Comparison of ENCODE assay signal across 8 mouse cellular contexts in genomic region chr12:100907598-100908297, GRCm38 (mm10). TPM values are rescaled to one million over a fixed set of nuclear protein-coding genes. Genes with fewer than 3 reads are reported as not detected.
DNase-seq lines count a peak whose midpoint lies in the region; ATAC-seq and TF ChIP-seq lines count a peak whose summit lies in the region.

Gene Gpr68 (minus strand): TSS chr12:100908198.

- peak in 1 of 2 experiments; percentile 37 for DNase-seq in left cerebral cortex, adult 2 months (ENCODE audit: extremely low spot score in 1 of 2, low spot score in 2 of 2)
- no peak for DNase-seq in left cerebral cortex, adult 11 months (ENCODE audit: low spot score)
- peak; percentile 53 to 54 for DNase-seq in adrenal gland, postnatal 36 days
- DNase-seq in hindbrain, postnatal 0 days (ENCODE audit: low spot score) = peak; percentile 66
- no peak for DNase-seq in liver, embryonic 14.5 days (ENCODE audit: low read depth in 3 of 3, low spot score in 3 of 3)
- peak; percentile 27 for DNase-seq in retina, postnatal 7 days (ENCODE audit: low read depth, low spot score)
- no peak for DNase-seq in urinary bladder, postnatal 25 days (ENCODE audit: low spot score)

- peak within 1 kb of the TSS; percentile 68 for H3K9ac ChIP-seq in hindbrain, postnatal 0 days (replicated peaks; ENCODE audit: low read length)
- H3K9ac ChIP-seq in liver, embryonic 14.5 days (replicated peaks) = no peak within 1 kb of the TSS

- 4% methylated on average over 39 of the region's 39 CpGs for WGBS in hindbrain, postnatal 0 days
- WGBS in liver, embryonic 14.5 days (ENCODE audit: insufficient replicate concordance) = 6% methylated on average over 39 of the region's 39 CpGs

- no peak for TF ChIP-seq CTCF in left cerebral cortex, adult 2 months (IDR thresholded peaks at IDR 0.05)
- no peak for TF ChIP-seq CTCF in embryonic fibroblast, embryonic 13.5 days (IDR thresholded peaks at IDR 0.05; ENCODE audit: borderline replicate concordance, insufficient read depth, low read length)
- peak; percentile 14; the same call in 1 of the 2 replicates for TF ChIP-seq CTCF in hindbrain, postnatal 0 days (IDR thresholded peaks at IDR 0.05; ENCODE audit: low read depth)
- no peak for TF ChIP-seq CTCF in liver, embryonic 14.5 days (IDR thresholded peaks at IDR 0.05; ENCODE audit: low read depth)

- no peak for TF ChIP-seq EP300 in liver, embryonic 14.5 days (IDR thresholded peaks at IDR 0.05; ENCODE audit: low read depth)

- H3K9me3 ChIP-seq in hindbrain, postnatal 0 days (ENCODE audit: low read length) = no peaks in the 10 kb centered on the region
- H3K9me3 ChIP-seq in liver, embryonic 14.5 days (ENCODE audit: control insufficient read depth, low read length) = no peaks in the 10 kb centered on the region

- intact Hi-C loops in left cerebral cortex, adult 2 months (cut with DNase I) = no loop called here

- peak within 1 kb of the TSS; percentile 54 for H3K4me3 ChIP-seq in left cerebral cortex, adult 2 months
- H3K4me3 ChIP-seq in embryonic fibroblast, embryonic 13.5 days (ENCODE audit: insufficient read depth, low read length) = peak within 1 kb of the TSS; percentile 5; the same call in 1 of the 2 replicates
- H3K4me3 ChIP-seq in hindbrain, postnatal 0 days (ENCODE audit: low read length) = peak within 1 kb of the TSS; percentile 50
- H3K4me3 ChIP-seq in liver, embryonic 14.5 days (ENCODE audit: insufficient read depth in 1 of 2, low read depth in 2 of 2, low read length in 2 of 2) = peak within 1 kb of the TSS in 1 of 2 experiments; percentile 6; a peak in 1 of 4 replicates

- peak within 1 kb of the TSS; percentile 95 for H3K4me2 ChIP-seq in hindbrain, postnatal 0 days (ENCODE audit: low read depth, low read length)
- H3K4me2 ChIP-seq in liver, embryonic 14.5 days (ENCODE audit: low read depth) = peak within 1 kb of the TSS; percentile 16; the same call in 1 of the 2 replicates

- ATAC-seq in hindbrain, postnatal 0 days = peak; percentile 87
- ATAC-seq in liver, embryonic 14.5 days (ENCODE audit: insufficient read depth) = no peak

- H3K36me3 ChIP-seq in hindbrain, postnatal 0 days (ENCODE audit: insufficient read depth, low read length) = no peaks in the 10 kb centered on the region
- no peaks in the 10 kb centered on the region for H3K36me3 ChIP-seq in liver, embryonic 14.5 days (replicated peaks; ENCODE audit: control insufficient read depth, insufficient read depth, low read depth)

- no peaks in the 10 kb centered on the region for H3K27me3 ChIP-seq in hindbrain, postnatal 0 days (ENCODE audit: insufficient read depth, low read length)
- H3K27me3 ChIP-seq in liver, embryonic 14.5 days (ENCODE audit: control insufficient read depth, insufficient read depth, low read length) = peaks cover 6% of the 10 kb centered on the region

- H3K4me1 ChIP-seq in embryonic fibroblast, embryonic 13.5 days (ENCODE audit: control insufficient read depth, insufficient read depth, low read length) = no peaks in the 10 kb centered on the region
- H3K4me1 ChIP-seq in hindbrain, postnatal 0 days (ENCODE audit: insufficient read depth, low read length) = 0 out of 2 replicates have a peak, but pooled peaks cover 5% of the 10 kb centered on the region
- H3K4me1 ChIP-seq in liver, embryonic 14.5 days (replicated peaks; ENCODE audit: control insufficient read depth in 2 of 2, insufficient read depth in 2 of 2, low read length in 1 of 2) = no peaks in the 10 kb centered on the region

- peak within 1 kb of the TSS; percentile 65 for H3K27ac ChIP-seq in left cerebral cortex, adult 2 months
- H3K27ac ChIP-seq in embryonic fibroblast, embryonic 13.5 days (ENCODE audit: insufficient read depth, low read length) = no peak within 1 kb of the TSS
- H3K27ac ChIP-seq in hindbrain, postnatal 0 days = no peak within 1 kb of the TSS
- H3K27ac ChIP-seq in liver, embryonic 14.5 days = no peak within 1 kb of the TSS

- TF ChIP-seq POLR2A in embryonic fibroblast, embryonic 13.5 days (IDR thresholded peaks at IDR 0.05; ENCODE audit: low read depth, low read length) = no peak

RNA-seq across cellular contexts. Expression of gene Gpr68, which starts in this region (rescaled TPM):
- total RNA-seq in left cerebral cortex, adult 2 months (2021) = 10 to 100 TPM; 14.0 to 15.6 TPM
- total RNA-seq in adrenal gland, postnatal 36 days (2021) = under 1 TPM; 0.79 to 0.82 TPM
- not detected in 2 replicates for polyA plus RNA-seq in embryonic fibroblast, embryonic 13.5 days (2011; ENCODE audit: insufficient read length, low read depth, missing spikeins)
- total RNA-seq in hindbrain, postnatal 0 days (2014; rRNA removed) = 29.5 and 33.1 TPM in 2 replicates
- polyA plus RNA-seq in hindbrain, postnatal 0 days (2015; fragmentation: Nextera tagmentation; extraction: Ambion mirVana) = 6.0 and 8.1 TPM in 2 replicates
- 0.04 TPM in 2 replicates for polyA plus RNA-seq in liver, embryonic 14.5 days (2012; rRNA removed)
- not detected in 2 replicates for polyA plus RNA-seq in liver, embryonic 14.5 days (2014; fragmentation: Nextera tagmentation; extraction: Ambion mirVana)

Comparison
In these comparisons a context has a peak if more than half of its experiments do, and no peak if none do; other contexts are left out.
1. RNA of gene Gpr68 (total RNA-seq): 29.5 to 33.1 TPM in hindbrain, postnatal 0 days and 14.0 to 15.6 TPM in left cerebral cortex, adult 2 months; 0.79 to 0.82 TPM in adrenal gland, postnatal 36 days; every median in the first group is over 4 times any median in the second.
2. Peak in DNase-seq in adrenal gland, postnatal 36 days; RNA of the gene not detected or under 1 TPM.
3. DNase-seq: peak in hindbrain, postnatal 0 days (single experiment) and retina, postnatal 7 days (single experiment); none in left cerebral cortex, adult 11 months (single experiment), liver, embryonic 14.5 days (0 of 3) and urinary bladder, postnatal 25 days (single experiment).